Mouse (Mus musculus): ENCODE results near the gene Apbb1ip. TPM values are rescaled to one million over a fixed set of nuclear protein-coding genes. Genes with fewer than 3 reads are reported as not detected.

The Apbb1ip gene
- polyA plus RNA-seq, 1 experiment from 2014 or later, result 0.70 TPM

DNA sequence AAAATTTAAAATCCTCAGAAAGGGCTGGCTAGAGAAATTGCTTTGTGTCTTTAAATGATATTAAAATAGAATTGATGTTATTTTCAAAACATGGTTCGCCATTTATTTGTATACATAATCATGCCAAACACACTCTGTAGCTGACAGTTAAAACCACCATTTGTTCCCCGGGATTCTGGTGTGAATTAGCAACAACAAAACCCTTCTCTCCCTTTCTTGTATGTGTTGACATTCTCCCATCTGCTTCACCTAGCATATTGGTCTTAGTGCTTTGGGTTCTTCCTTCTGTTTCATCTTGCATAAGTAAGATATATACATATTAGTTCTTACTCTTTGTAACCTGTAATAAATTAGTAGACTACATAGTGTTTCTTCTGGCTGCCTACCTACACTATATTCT lies 144.8 kb downstream of the Apbb1ip start:
- WGBS, result 92% methylated on average over 2 of the region's 2 CpGs
- Histone ChIP-seq H3K27ac (ENCODE audit: low read length) (no peak overlapping the region), H3K4me3 (ENCODE audit: low read depth, low read length) (no peak overlapping the region), H3K4me2 (ENCODE audit: low read length) (no peak overlapping the region), H3K4me1 (ENCODE audit: control insufficient read depth, insufficient read depth, low read length) (no peaks in the 10 kb centered on the region), H3K9me3 (replicated peaks; ENCODE audit: control insufficient read depth, low read length, poor library complexity, severe bottlenecking) (no peaks in the 10 kb centered on the region), H3K27me3 (ENCODE audit: control insufficient read depth, insufficient read depth, low read depth, low read length) (no peaks in the 10 kb centered on the region), H3K9ac (ENCODE audit: low read depth, low read length) (no peak overlapping the region), H3K36me3 (ENCODE audit: control insufficient read depth, insufficient read depth, low read length) (peaks cover 15% of the 10 kb centered on the region)
- no peak for ATAC-seq

Other genes with a start within 250 kb of the Apbb1ip start
- 64.1 TPM in 2 replicates for gene Gad2, start 151.9 kb upstream of the Apbb1ip start, polyA plus RNA-seq (2015; fragmentation: Nextera tagmentation; extraction: Ambion mirVana)
- gene Pdss1, start 121.4 kb downstream of the Apbb1ip start, polyA plus RNA-seq (2015; fragmentation: Nextera tagmentation; extraction: Ambion mirVana), result 26.6 and 26.8 TPM in 2 replicates

Measured in midbrain, embryonic 16.5 days (tissue).